Mouse (Mus musculus) cerebellum, adult 8-10 months (tissue): ENCODE results near the gene Lrg1.
A peak's percentile ranks its signal among the peaks of the same experiment; 100 is the strongest.

Experiments
- DNase-seq: peaks from one replicate; pipeline ENCODE4 v3.0.0; 2022

Gene Lrg1

DNA sequence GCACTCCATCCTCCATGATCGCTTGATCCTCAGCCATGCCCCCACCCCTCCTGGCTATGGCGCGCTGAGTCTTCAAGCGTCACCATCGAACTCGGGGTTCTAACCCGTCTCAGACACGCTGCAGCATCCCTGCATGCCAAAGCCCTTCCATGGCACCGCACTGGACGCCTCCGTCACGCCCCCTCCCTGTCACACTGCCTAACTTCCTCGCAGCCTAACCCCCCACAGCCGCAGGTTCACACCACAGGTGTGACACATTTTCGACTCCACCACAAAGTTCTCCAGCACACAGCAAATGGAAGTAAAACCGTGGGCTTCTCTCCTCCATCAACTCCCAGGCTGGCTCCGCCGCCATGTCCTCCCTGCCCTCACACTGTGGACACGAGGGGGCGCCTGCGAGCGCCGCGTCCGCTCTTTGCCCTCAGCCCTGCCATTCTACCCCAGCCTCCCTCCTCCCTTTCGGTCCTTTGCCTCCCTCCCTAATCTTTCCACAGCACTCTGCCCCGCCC is 12.7 kb upstream of the Lrg1 start:
- DNase-seq, result peak; percentile 60

DNA sequence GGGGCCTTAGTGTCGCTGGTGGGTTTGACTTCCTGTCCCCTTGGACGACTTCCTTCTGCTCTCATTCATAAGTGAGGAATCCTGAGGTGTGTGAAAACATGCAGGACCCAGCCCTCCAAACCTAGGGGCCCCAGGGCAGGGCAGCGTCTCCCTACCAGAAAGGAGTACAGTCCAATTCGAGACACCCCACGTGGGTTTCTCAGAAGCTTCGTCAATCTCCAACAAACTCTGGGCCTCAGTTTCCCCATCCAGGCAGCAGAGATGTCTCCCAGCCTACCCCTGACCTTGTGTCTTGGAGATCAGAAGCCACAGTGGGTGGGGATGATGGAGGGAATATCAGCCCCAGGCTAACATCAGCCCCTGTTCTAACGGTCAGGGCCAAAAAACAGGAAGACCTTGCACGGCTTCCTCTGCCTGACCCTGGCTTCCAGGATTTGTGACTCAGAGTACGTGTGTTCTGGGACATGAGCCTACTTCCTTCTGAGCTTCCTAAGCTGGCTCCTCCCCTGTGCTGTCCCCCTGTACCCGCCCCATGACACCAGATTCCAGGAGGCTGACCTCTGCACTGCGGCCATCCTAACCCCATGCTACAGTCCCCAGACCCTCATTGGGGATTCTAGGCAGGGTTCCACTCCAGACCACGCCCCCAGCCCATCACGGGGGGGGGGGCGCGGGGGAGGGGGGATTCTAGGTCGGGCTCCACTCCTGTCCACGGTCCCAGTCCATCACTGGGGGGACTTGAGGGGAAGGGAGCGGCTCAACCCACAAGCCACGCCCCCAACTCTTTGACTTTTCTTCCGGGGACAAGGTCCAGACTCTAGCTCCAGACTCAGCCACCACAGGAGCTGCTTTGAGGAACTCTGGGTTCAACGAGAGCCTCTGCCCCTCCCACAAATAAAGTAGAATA is 11.9 kb upstream of the Lrg1 start:
- no peak for DNase-seq

DNA sequence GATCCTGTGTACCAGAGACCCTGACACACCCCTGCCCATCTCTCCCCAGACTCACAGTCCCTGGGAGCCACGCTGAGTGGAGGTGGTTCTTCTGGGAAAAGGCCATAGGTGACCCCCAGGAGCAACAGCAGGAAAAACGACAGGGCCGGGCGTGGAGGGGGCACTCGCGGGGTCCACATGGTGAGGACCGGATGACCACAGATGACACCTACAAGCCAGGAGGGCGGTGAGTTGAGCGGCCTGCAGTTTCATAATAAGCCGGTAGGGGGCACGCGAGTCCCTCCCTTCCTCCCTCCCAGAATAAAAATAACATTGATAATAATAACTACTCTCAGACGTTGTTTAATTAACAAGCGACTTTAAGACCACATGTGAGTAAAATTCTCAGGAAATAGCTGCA is 10.9 kb upstream of the Lrg1 start:
- peak; percentile 78 for DNase-seq

DNA sequence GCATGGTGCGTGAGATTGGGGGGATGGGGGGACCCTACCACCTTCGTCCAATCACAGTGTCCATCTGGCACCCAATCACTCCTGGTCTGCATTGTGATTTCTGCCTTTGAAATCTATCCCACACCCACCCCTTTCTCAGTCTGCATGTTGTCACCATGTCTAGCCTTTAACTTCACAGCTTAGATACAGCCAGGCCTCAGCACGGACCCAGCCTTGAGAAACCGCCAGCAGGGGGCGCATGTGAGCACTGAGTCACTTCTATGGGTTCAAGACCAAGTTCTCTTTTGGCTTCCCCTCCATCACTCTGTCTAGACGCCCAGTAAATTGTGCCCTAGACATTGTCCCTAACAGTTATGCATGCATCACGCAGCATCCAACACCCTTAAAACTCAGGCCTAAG is 10.0 kb upstream of the Lrg1 start:
- peak; percentile 75 for DNase-seq

DNA sequence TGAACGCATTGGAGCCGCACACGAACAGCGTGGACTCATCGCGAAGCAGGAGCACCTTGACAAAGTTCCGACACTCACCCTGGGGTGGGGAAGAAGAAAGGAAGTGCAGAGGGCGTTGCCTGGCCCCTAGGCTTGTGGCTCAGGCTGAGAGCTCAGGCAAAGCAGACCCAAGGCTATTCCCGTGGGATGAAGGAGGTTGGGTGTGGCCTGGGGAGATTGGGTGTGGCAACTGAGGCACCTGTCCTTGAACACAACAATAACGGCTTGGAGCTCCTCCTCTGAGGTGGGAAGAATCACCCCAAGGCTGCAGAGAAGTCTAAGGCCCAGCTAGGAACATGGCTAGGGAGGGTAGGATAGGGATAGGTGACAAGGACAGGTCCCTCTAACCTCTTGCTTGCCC is 9.3 kb upstream of the Lrg1 start:
- DNase-seq, result no peak

DNA sequence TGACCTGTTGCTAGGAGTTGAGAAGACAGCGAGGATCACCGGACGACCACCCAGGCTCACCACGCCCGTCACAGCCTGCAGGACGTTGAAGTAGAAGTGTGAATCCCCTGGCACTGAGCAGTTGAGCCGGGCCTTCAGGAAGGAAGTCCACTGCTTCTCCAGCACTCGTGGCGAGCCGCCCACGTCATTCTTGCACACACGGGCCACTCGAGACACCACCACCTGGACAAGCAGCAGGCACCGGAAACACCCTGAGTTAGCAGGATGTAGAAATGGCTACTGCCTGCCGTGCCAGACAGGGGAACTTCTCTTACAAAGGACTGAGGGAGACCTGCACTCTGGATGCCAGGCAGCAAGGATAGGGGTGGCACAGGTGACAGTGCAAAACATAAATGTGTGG is 6.4 kb upstream of the Lrg1 start:
- no peak for DNase-seq

DNA sequence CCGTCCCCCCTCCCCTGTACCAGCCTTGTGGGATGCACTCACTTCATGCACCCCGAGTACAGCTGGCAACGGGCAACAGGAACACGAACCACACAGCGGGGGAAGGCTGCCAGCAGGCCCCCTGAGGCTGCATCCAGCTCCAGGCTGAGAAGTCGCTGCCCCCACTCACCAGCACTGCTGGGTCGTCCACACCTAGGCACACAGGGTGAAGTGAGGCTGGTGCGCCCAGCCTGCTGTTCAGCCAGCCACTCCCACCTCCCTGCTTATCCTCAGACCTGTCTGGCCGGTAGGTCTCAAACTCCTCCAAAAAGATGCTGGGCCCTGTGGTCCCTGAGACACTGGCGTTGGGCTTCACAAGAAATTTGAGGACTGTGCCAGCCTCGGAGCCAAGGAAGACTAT is 4.4 kb upstream of the Lrg1 start:
- DNase-seq, result no peak

DNA sequence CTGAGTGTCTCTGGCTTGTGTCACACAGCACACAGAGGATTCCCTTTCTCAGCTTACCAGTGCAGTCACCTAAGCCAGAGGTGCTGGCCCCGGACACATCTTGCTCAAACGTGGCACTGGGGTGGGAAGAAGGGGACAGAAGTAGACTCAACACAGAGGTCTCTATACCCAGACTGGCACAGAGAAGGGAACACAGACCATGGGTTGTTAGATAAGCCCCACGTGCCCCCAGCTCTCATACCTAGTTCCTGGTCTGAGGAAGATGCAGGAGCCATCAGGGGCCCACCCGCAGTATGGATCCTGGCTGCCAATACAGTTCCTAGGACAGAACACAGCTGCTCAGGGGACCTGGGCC is 3.5 kb upstream of the Lrg1 start:
- no peak for DNase-seq

DNA sequence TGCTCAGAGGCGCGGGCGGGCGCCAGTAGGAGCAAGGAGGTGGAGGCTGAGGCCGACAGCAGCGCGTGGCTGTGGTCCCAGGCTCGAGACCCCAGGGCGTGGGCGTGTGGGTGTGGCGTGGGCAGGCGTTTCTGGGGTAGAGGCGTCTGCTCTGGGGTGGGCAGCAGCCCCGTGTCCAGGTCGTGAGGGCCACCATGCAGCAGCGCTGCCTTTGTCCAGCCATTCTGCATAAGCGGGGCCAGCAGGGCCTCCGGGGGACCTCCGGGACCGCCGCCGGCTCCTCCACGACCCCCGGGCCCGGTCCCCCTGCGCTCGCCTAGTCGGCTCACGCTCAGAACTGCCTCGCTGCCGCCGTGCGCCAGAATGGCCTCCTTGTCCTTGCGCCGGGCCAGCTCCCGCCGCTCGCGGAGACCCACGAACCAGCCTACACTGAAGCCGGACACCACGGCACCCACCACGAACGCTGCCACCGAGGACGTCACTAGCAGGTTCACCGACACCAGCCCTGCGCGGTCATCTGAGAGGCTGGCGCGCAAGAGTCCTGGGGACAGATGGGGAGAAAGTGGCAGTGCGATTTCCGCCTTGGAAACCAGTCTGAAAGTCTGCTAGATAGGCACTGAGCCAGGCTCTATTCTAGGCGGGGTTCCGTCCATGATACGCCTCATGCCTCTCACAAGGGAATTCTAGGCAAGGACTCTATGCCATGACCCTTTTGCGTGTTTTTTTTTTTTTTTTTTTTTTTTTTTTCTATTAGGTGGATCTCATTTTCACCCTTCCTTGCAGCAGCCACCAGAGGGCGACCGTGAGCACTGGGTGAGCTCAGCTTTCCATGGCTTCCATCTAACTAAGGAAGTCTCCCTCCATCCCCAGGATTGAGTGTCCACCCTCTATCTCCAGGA is 2.8 kb upstream of the Lrg1 start:
- no peak for DNase-seq

DNA sequence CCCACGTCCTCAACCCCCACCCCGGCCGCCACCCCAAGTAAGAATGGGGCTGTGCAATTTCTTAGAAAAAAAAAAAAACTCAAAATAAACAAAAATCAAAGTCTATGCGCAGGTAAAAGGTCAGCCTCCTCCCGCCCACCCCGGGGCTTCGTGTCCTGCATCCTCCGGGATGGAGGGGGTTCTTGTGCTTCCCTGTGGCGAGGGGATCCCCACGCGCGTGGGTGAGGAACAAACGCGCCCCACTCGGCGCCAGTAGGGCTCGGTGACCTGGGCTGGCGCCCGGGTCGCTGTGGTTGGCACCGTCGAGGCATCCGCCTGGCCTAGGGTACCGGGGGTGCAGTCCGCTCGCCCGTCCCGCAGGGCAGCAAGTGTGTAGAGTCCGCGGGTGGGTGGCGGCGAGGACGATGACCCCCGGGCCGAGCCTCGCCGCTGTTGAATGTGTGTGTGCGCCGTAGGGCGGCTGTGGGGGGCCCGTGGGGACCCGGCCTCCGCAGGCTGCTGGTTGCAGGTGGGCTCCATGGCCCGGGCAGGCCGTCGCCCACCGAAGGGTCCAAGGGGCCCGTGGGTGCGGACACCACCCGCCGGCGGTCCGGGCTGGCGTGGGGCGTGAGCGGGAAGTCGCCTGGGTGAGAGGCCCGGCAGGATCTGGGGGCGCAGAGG is 2.0 kb upstream of the Lrg1 start:
- no peak for DNase-seq

DNA sequence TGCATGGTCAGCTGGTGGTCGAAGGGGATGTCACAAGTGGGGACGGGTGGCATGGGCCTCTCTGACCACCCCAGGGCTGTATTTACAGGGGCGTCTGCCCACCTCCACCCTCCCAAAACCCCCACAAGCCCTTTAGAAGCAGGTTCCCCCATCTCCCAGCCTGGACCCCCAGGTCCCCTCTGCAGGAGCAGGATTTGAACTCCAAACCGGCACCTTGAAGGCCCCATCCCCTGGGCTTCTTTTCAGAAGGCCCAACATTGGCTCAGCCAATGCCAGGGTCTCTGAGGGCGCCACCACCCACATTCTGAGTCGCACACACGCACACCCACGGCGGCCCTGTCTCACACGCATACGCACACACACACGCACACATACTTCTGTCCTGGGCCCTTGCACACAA is 1.4 kb upstream of the Lrg1 start:
- DNase-seq, result no peak

DNA sequence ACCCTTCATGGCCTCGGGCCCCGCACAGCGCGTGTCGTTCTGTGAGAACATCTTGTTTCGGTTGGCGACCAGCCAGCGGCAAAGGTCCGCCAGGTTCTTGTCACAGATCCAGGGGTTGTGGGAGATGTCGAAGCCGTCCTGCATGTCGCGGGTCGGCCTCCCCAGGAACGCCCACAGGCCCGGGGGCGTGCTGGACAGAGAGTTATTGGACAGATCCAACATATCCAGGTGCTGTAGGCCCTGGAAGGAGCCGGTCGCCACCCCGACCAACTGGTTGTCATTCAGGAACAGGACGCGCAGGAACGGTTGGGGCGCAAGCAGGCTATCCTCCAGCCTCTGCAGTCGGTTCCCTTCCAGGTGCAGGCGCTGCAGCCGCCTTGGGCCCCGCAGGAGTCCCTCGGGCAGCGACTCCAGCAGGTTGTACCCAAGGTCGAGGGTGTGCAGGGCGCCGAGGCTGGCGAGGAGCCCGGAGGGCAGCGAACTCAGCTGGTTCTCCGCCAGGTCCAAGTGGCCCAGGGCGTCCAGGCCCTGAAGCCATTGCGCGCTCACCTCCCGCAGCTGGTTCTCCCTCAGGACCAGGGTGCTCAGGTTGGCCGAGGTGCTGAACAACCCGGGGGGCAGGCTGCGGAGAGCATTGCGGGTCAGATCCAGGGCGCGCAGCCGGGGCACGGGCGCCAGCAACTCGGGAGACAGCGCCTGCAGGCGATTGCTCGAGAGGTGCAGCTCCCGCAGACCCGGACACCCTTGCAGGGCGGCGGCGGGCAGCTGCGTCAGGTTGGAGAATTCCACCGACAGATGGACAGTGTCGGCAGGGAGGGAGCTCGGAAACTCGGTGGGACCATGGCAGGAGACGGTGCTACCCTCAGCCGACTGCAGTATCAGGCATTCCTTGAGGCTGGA is 1.6 kb downstream of the Lrg1 start:
- DNase-seq, result peak; percentile 62

DNA sequence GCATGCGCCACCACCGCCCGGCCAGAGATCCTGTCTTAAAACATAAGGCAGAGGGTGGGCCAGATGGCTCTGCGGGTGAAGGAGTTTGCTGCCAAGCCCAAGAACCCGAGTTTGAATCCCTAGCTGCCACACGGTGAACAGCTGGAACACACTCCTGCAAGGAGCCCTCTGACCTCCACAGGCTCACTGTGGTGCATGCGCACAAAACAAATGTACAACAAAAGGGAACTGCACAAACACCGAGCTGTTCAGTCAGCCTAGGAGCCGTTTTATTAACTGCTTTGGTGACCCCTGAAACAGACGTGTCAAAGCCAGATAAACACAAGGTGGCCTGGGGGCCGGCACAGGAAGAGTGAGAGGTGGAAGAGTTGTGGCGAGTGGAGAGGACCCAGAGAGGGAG is 2.4 kb downstream of the Lrg1 start:
- no peak for DNase-seq

DNA sequence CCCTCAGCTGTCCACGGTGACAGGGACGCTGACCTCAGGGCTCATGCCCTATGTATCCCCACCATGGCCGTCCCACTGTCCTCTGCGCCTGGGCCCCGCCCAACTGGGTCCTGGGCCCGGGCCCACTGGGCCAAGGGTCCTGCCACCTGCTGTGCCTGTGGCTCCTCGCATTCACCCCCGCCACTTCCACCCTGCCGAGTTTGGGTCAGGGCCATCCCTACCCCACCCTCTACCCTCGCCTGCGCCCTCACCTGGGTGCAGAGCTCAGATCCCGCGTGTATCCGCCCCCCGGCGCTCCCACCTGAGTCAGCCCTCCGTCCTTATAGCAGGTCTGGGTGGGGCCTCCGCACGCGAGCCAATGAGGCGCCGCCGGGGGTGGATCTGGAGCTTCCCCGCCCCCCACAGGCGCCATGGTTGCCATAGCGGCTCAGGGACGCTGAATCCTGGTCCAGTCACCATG is 4.5 kb downstream of the Lrg1 start, which contains the start of gene Plin5:
Gene Plin5, minus strand, starts transcription at position 346 of the 460 bp plus-strand sequence.
- no peak for DNase-seq

DNA sequence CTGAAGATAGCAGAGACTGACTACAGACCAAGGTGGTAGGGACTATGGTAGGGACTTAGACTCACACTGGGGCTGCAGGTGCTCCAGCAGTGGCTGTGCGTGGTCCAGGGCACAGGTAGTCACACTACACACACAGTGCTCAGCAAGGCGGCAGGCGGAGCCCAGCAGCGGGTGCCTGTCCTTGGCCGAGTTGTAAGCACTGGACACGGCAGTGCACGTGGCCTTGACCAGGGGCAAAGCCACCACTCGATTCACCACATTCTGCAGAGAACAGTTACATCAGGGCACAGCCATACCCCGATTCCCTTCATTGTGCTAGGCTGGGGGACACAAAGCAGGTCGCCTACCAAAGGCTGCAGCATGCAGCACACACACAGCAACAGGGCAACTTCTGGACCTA is 5.6 kb downstream of the Lrg1 start:
- DNase-seq, result no peak

DNA sequence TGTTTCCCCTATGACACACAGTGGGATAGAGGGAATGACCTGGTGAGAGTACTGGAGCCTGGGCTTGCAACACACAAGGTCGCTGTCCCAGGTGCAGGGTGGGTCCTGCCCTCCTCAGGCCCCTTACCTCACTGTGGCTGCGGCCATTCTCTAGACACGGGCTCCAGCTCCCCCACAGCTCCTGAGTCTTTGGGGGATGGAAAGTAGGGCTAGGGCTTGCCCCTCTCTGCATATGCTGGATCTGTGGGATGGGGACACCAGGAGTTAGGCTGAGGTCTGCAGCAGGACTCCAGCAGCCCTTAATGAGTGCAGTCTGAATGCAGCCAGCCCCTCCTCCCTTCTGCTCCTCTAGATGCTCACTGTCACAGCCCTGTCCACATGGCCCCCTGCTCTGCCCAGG is 9.1 kb downstream of the Lrg1 start:
- no peak for DNase-seq

DNA sequence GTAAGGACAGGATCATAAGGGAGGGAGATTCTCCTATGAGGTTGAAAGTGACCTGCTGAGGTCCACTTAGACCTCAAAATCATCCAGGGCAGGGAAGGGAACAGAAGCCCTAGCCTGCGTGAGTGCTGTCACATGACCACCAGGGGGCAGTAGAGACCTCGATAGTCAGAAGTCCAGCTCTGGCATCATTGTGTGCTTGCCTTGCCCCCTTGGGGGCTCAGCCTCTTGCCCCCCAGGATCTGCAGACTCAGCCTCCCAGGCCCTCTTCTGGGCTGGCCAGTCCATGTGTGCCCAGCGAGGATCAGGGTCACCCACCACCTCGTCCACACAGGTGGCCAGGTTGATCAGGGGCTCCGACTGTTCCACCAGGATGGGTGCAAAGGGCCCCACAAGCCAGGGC is 9.9 kb downstream of the Lrg1 start:
- peak; percentile 73 for DNase-seq

DNA sequence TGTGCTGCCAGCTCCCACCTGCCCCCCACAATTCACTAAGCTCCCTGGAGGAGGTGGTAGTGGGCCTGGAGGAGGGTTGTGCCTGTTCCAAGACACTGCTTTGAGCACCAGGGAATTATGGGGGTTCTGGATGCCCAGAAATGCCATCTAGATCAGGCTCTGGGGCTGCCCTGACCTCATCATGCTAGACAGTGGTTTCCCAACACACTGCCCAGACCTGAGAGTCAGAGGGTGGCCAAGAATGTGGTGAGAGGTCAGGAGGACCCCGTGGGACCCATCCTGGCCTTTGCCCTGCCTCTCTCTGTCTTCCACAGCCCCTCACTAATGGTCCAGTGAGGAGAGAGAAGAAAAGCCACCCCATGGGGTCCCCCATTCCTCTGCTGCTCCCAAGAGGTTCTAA is 10.8 kb downstream of the Lrg1 start:
- no peak for DNase-seq

DNA sequence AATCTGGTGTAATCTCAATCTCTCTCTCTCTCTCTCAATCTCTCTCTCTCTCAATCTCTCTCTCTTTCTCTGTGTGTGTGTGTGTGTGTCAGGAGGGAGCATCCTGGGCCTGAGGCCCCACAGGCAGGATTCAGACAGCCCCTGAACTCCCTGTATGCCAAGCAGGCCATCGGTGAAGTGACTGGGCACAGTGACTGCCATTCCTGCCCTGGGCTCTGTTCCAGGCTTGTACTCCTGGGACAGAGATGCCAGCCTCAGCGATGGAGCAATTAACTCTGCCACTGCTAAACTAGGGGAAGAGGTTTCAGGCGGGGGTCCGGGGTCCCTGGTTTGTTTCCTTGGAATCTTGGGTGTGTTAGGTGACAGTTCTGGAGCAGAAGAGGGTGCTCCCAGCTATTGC is 11.2 kb downstream of the Lrg1 start:
- DNase-seq, result no peak

DNA sequence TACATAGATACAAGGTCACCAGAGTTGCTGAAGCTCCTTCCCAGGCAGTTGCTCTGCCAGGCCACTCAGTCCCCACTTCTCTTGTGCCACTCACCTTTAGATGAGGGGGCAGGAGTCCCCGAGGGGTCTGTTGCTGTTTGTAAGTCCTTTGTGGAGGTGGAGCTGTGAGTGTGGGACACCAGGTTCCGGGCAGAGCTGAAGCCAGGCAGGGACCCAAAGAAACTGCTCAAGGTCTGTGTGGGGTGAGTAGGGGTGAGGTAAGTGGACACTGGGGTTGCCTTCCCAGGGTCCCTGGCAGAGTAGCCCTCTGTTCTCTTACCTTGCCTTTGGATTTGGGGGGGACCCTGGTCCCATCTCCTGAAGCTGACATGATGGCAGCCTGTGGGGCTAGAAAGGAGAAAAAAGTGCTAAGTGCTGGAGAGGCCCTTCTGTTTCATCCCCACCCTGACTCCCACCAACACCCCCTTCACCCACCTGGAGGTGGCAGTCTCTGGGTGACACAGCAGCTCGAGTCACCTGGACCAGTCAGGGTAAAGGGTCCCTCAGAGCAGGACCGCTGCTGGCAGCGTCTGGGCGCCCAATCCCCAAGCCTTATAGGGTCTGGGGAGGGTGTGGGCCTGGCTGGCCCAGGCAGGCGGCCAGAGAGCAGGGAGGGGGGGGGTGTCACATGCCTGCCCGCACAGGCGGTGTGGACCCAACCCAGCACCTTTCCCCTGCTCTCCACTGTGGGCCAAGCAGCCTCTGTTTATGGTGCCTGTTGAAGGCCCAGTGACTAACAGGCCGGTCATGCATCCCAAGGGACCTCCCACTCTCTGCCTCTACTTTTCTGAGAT is 12.4 kb downstream of the Lrg1 start, which contains the start of gene Plin4:
Gene Plin4, minus strand, starts transcription at position 585 of the 833 bp plus-strand sequence.
- DNase-seq, result no peak
